Mouse (Mus musculus): Measurements from ENCODE around the gene Aurkaip1.

The Aurkaip1 gene

DNA sequence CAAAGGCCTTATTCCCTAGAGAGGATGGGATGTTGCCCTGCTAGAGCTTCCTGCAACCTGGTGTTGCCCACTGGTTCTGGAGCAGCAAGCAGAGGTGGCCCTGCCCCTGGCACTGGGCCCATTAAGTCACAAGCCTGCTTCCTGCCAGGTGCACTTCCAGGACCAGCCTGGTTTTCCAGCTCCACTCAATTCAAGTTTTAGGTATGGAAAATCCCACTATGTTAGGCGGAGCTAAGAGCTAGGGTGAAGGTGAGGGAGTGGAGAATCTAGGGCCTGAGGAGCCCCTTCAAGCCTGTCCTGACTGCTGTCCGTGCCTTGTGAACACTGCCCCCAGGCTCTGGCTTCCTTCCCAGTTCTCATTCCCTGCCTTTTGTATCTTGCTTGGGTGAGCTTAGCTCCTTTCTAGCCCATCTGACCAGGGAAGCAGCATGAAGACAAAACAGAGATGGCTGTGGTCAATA lies 20.9 kb downstream of the Aurkaip1 start:
- DNase-seq (ENCODE audit: low spot score in 2 of 2) = no peak

DNA sequence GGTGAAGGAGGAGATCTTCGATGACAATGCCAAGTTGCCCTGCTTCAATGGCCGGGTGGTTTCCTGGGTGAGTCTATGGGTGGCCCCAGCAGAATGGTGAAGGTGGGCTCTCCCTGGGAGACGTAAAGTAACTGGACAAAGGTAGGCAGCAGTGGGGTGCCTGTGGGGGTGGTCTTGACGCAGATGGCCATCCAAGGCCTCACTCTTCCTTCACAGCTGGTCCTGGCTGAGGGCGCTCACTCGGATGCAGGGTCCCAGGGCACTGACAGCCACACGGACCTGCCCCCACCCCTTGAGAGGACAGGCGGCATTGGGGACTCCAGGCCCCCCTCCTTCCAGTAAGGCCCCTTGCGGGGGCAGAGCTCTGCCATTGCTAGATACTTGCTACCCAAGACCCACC lies 22.3 kb downstream of the Aurkaip1 start:
- no peak for DNase-seq (ENCODE audit: low spot score in 2 of 2)

DNA sequence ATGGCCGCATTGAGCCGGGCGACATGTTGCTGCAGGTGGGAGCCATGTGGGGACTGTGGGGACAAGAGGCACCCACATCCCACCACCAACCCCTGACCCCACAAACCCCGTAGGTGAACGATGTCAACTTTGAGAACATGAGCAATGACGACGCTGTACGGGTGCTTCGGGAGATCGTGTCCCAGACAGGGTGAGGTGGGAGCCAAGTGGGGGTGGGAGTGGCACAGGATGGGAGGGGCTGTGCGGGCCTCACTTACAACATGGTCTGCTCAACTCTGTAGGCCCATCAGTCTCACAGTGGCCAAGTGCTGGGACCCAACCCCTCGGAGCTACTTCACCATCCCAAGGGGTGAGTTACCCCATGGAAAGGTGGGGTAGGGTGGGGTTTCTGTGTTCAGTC lies 23.9 kb downstream of the Aurkaip1 start:
- DNase-seq (ENCODE audit: low spot score in 2 of 2) = no peak

DNA sequence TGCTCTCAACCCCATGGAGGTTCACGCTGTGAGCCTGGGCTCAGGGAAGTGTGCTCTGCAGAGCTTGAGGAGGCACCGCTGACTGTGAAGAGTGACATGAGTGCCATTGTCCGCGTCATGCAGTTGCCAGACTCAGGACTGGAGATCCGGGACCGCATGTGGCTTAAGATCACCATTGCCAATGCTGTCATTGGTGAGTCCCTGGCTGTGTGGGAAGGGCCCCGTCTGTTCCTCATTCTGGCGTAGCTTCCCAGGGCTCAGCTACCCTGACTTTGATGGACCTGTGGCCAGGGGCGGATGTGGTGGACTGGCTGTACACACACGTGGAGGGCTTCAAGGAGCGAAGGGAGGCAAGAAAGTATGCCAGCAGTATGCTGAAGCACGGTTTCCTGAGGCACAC lies 25.0 kb downstream of the Aurkaip1 start:
- no peak for DNase-seq (ENCODE audit: low spot score in 2 of 2)

DNA sequence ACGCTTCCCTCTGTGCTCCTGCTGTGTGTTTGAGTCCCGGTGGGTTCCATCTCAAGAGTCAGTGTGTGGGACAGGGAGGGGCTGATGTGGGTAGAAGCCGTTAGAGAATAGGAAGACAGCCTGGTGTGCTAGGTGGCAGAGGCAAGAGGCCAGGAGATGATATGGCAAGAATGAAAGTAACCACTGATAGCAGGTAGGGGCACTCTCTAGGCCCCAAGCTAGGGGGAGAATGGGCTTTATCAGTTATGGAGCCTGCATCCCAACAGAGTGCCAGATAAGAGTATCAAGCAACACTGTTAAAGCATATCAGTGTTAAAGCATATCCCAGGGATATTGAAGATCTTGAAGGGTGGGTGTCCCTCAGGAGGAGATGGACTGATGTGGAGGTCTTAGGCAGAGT lies 25.8 kb downstream of the Aurkaip1 start:
- DNase-seq (ENCODE audit: low spot score in 2 of 2) = no peak

DNA sequence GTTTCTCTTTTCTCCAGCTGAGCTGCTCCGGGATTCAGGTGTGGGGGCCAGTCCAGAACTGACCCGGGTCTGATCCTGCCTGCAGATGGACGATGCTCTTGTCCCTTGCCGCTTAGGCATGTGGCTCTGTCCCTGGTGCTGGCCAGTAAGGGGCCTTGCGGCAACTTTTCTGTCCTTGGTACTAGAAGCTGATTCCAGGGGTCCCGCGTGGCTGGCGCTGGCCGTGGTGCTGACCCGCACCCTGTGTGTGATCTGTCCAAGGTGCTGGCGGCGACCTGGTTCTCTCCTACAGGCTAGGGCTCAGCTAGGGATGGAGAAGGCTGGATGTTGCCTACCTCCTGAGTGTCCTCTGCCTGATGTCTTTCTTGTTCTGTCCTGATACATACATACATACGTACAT lies 28.2 kb downstream of the Aurkaip1 start:
- no peak for DNase-seq (ENCODE audit: low spot score in 2 of 2)

DNA sequence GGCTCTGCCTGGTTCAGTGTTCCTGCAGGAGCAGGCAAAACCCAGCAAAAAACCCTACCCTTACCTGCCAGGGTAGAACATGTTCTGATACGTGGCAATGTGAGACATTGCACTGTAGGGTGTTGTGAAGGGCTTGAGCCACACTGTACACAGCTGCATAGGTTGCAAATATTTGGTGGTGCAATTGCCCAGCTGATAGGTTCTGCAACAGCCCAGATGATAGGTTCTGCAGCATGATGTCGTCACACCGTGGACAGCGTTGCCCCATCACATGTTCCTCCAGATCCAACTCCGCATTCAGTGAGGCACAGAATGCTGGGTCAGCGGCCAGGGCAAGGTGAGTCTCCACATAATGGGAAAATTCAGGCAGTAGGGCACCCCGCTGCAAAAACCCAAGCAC lies 30.7 kb downstream of the Aurkaip1 start:
- no peak for DNase-seq (ENCODE audit: low spot score in 2 of 2)

DNA sequence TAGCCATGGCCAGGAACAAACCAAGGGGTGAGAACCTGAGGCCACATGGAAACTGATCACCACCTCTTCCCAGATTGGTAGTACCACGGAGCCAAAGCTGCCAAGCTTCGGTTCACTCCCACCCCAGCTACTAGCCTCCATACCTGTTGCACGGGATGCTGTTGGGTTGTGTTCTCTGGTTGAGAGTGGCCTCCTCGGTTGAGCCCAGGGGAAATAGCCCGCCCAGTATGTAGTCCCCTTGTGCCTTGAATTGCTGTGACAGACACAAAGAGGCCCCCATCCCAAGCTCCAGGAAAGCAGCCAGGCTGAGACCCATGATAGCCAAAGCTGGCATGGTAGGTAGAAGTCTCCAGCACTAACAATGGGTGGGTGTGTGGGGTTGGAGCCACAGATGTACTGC lies 31.9 kb downstream of the Aurkaip1 start, which contains the start of gene Tas1r3:
Gene Tas1r3, minus strand, starts transcription at position 362 of the 400 bp plus-strand sequence.
- no peak for DNase-seq (ENCODE audit: low spot score in 2 of 2)

DNA sequence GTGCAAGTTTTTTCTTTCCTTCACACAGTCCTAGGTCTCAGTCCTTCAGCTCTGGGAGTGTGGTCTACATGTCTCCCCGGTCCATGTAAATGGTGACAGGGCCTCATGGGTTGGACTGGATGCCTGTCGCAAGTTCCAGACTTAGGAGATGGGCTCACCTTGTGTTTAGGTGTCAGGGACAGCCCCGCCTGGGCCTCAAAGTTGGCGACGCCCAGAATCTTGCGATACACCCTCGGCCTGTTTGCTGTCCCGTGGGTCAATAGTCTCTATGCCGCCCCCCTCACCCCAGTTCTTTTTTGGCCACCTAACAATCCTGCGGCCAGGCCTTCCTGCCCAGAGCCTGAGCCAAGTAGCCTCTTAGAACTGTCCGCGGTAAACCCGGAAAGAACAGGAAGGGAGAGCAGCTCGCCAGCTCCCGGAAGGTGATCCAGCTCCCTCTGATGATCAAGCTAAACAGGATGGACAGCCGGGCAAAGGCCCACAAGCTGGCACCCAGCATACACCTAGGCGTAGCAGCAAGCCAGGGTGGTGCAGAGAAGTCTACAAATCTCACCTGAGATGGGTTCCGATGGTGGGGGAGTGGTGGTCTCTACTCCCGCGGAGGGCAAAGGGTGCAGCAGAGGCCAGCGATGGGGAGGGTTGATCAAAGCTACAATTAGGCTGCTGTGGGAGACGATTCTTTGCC lies 37.7 kb downstream of the Aurkaip1 start:
- no peak for DNase-seq (ENCODE audit: low spot score in 2 of 2)

DNA sequence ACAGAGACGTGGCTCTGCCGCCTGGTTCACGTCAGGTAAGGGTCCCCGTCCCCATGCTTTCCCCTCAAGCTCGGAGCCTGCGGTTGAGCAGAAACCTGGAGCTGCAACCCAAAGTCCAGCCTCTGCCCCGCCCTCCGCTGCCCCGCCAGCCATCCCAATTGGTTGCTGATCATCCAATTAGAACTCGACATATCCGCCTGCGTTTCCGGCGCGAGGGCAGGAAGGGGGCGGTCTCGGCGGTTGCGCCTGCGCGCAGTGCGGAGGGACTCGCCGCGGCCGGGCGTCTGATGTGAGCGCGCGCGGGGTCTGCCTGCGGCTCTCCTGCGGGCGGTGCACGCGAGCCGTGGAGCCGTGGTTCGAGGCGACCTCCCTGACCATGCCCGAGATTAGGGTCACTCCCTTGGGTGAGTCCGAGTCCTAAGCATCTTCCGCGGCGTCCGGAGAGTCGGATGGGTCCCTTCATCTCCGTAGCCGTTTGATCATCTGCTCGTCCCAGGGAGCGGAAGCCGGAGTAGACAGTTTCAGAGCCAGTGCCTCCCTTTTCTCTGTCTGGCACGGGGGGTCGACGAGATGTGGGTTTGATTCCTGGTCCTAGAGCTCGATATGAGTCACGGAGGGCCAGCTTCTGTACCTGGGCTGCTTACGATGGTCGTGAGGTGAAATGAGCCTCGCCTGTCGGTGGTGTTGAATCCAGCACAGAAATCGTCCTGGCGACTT lies 38.4 kb downstream of the Aurkaip1 start, which contains the start of the genes Cptp and Ints11:
Gene Cptp, minus strand, starts transcription at position 124 of the 717 bp plus-strand sequence.
Gene Ints11, plus strand, starts transcription at position 230 of the 717 bp plus-strand sequence.
- peak; percentile 97 to 98 for DNase-seq (ENCODE audit: low spot score in 2 of 2)

DNA sequence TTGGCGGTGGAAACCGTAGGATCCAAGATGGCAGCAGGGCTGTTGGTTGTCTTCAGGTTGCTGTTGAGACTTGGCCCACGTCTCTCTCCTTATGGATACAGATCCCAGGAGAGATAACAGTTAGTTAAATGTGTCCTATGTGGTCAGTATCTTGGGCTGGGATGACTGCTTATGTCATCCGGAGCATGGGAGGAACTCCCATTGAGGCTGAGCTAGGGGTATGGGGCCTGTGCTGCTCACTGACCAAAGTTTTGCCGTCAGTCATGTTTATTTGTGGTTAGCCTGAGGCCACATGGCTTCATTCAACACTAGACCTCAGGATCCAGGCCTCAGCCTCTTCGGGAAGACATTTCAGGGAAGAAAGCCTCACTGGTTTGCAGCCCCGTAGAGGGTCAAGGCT lies 40.3 kb downstream of the Aurkaip1 start:
- DNase-seq (ENCODE audit: low spot score in 2 of 2) = no peak

Measured in heart, adult 9 months (tissue).